Mouse (Mus musculus): Measurements from ENCODE around the gene Msh3. TPM values are rescaled to one million over a fixed set of nuclear protein-coding genes. Genes with fewer than 3 reads are reported as not detected.
"Not testable (repeated sequence)": the region's sequence is repeated elsewhere in the genome, so short reads cannot be mapped to it uniquely, and the experiment has no call there.

Gene Msh3
- polyA plus RNA-seq, 2 experiments: 10.0 to 11.5 TPM

GRCm38 (mm10) chr13:92393047-92393661 lies 38.4 kb upstream of the Msh3 start:
- H3K27me3 ChIP-seq (ENCODE audit: control insufficient read depth, insufficient read depth, low read length): no peaks in the 10 kb centered on the region
- ATAC-seq (ENCODE audit: insufficient read depth) (no peak), DNase-seq (ENCODE audit: low read depth in 3 of 3, low spot score in 3 of 3) (no peak)
- no peaks in the 10 kb centered on the region for H3K4me1 ChIP-seq (replicated peaks; ENCODE audit: control insufficient read depth in 2 of 2, insufficient read depth in 2 of 2, low read length in 1 of 2)
- no peak overlapping the region for H3K4me3 ChIP-seq (ENCODE audit: insufficient read depth in 1 of 2, low read depth in 2 of 2, low read length in 2 of 2)
- no peaks in the 10 kb centered on the region for H3K36me3 ChIP-seq (replicated peaks; ENCODE audit: control insufficient read depth, insufficient read depth, low read depth)
- 69% methylated on average over 12 of the region's 12 CpGs for WGBS (ENCODE audit: insufficient replicate concordance)
- H3K9ac ChIP-seq (replicated peaks): no peak overlapping the region
- no peak overlapping the region for H3K4me2 ChIP-seq (ENCODE audit: low read depth)
- TF ChIP-seq EP300 (IDR thresholded peaks at IDR 0.05; ENCODE audit: low read depth) (no peak), CTCF (IDR thresholded peaks at IDR 0.05; ENCODE audit: low read depth) (no peak)
- no peaks in the 10 kb centered on the region for H3K9me3 ChIP-seq (ENCODE audit: control insufficient read depth, low read length)
- H3K27ac ChIP-seq: no peak overlapping the region

- Histone ChIP-seq H3K27me3 (ENCODE audit: control insufficient read depth, insufficient read depth, low read length) (no peaks in the 10 kb centered on the region), H3K36me3 (replicated peaks; ENCODE audit: control insufficient read depth, insufficient read depth, low read depth) (peaks cover 8% of the 10 kb centered on the region), H3K4me1 (replicated peaks; ENCODE audit: control insufficient read depth in 2 of 2, insufficient read depth in 2 of 2, low read length in 1 of 2) (no peaks in the 10 kb centered on the region), H3K27ac (no peak overlapping the region), H3K4me2 (ENCODE audit: low read depth) (no peak overlapping the region), H3K9ac (replicated peaks) (no peak overlapping the region), H3K4me3 (ENCODE audit: insufficient read depth in 1 of 2, low read depth in 2 of 2, low read length in 2 of 2) (no peak overlapping the region), H3K9me3 (ENCODE audit: control insufficient read depth, low read length) (no peaks in the 10 kb centered on the region)
- ATAC-seq (ENCODE audit: insufficient read depth) (peak; percentile 35; the same call in 1 of the 2 replicates), DNase-seq (ENCODE audit: low read depth in 3 of 3, low spot score in 3 of 3) (no peak)
- WGBS (ENCODE audit: insufficient replicate concordance): 40% methylated on average over 3 of the region's 3 CpGs
- no peak for TF ChIP-seq EP300 (IDR thresholded peaks at IDR 0.05; ENCODE audit: low read depth)
- TF ChIP-seq CTCF (IDR thresholded peaks at IDR 0.05; ENCODE audit: low read depth): no peak
Measured at GRCm38 (mm10) chr13:92387367-92387766, 32.6 kb upstream of the Msh3 start.

GRCm38 (mm10) chr13:92371466-92371865 lies 16.7 kb upstream of the Msh3 start:
- not testable (repeated sequence) for DNase-seq (ENCODE audit: low read depth in 3 of 3, low spot score in 3 of 3); H3K9ac ChIP-seq (replicated peaks); H3K4me1 ChIP-seq (replicated peaks; ENCODE audit: control insufficient read depth in 2 of 2, insufficient read depth in 2 of 2, low read length in 1 of 2); H3K4me3 ChIP-seq (ENCODE audit: insufficient read depth in 1 of 2, low read depth in 2 of 2, low read length in 2 of 2); H3K27ac ChIP-seq; H3K9me3 ChIP-seq (ENCODE audit: control insufficient read depth, low read length); H3K27me3 ChIP-seq (ENCODE audit: control insufficient read depth, insufficient read depth, low read length); ATAC-seq (ENCODE audit: insufficient read depth); H3K4me2 ChIP-seq (ENCODE audit: low read depth)
- WGBS (ENCODE audit: insufficient replicate concordance): 80% methylated on average over 6 of the region's 6 CpGs
- peaks cover 21% of the 10 kb centered on the region for H3K36me3 ChIP-seq (replicated peaks; ENCODE audit: control insufficient read depth, insufficient read depth, low read depth)

- H3K27ac ChIP-seq: no peak overlapping the region
- no peak overlapping the region for H3K4me2 ChIP-seq (ENCODE audit: low read depth)
- TF ChIP-seq CTCF (IDR thresholded peaks at IDR 0.05; ENCODE audit: low read depth): no peak
- no peak for TF ChIP-seq EP300 (IDR thresholded peaks at IDR 0.05; ENCODE audit: low read depth)
- H3K4me3 ChIP-seq (ENCODE audit: insufficient read depth in 1 of 2, low read depth in 2 of 2, low read length in 2 of 2): no peak overlapping the region
- DNase-seq (ENCODE audit: low read depth in 3 of 3, low spot score in 3 of 3) (no peak), ATAC-seq (ENCODE audit: insufficient read depth) (no peak)
- no peak overlapping the region for H3K9ac ChIP-seq (replicated peaks)
- WGBS (ENCODE audit: insufficient replicate concordance): 91% methylated on average over 3 of the region's 3 CpGs
- peaks cover 25% of the 10 kb centered on the region for H3K36me3 ChIP-seq (replicated peaks; ENCODE audit: control insufficient read depth, insufficient read depth, low read depth)
- no peaks in the 10 kb centered on the region for H3K27me3 ChIP-seq (ENCODE audit: control insufficient read depth, insufficient read depth, low read length)
- no peaks in the 10 kb centered on the region for H3K4me1 ChIP-seq (replicated peaks; ENCODE audit: control insufficient read depth in 2 of 2, insufficient read depth in 2 of 2, low read length in 1 of 2)
- H3K9me3 ChIP-seq (ENCODE audit: control insufficient read depth, low read length): no peaks in the 10 kb centered on the region
Measured at GRCm38 (mm10) chr13:92370811-92371210, 16.0 kb upstream of the Msh3 start.

GRCm38 (mm10) chr13:92365312-92365711 lies 10.5 kb upstream of the Msh3 start:
- Histone ChIP-seq H3K36me3 (replicated peaks; ENCODE audit: control insufficient read depth, insufficient read depth, low read depth) (peaks cover 42% of the 10 kb centered on the region), H3K27ac (no peak overlapping the region), H3K4me2 (ENCODE audit: low read depth) (no peak overlapping the region), H3K9ac (replicated peaks) (no peak overlapping the region), H3K4me1 (replicated peaks; ENCODE audit: control insufficient read depth in 2 of 2, insufficient read depth in 2 of 2, low read length in 1 of 2) (no peaks in the 10 kb centered on the region), H3K4me3 (ENCODE audit: insufficient read depth in 1 of 2, low read depth in 2 of 2, low read length in 2 of 2) (no peak overlapping the region), H3K9me3 (ENCODE audit: control insufficient read depth, low read length) (no peaks in the 10 kb centered on the region), H3K27me3 (ENCODE audit: control insufficient read depth, insufficient read depth, low read length) (no peaks in the 10 kb centered on the region)
- TF ChIP-seq EP300 (IDR thresholded peaks at IDR 0.05; ENCODE audit: low read depth) (no peak), CTCF (IDR thresholded peaks at IDR 0.05; ENCODE audit: low read depth) (no peak)
- ATAC-seq (ENCODE audit: insufficient read depth) (no peak), DNase-seq (ENCODE audit: low read depth in 3 of 3, low spot score in 3 of 3) (no peak)
- WGBS (ENCODE audit: insufficient replicate concordance): 77% methylated on average over 4 of the region's 4 CpGs

Measured in liver, embryonic 14.5 days (tissue).